Mouse (Mus musculus) hindbrain, embryonic 13.5 days (tissue): ENCODE results near the gene Hnrnph2. TPM values are rescaled to one million over a fixed set of nuclear protein-coding genes. Genes with fewer than 3 reads are reported as not detected.

Experiments
- ATAC-seq: fragments of 200-750 bp; cut with Nextera tagmentation; 2 replicates; pipeline ENCODE4 v1.8.0; 2017; ENCODE audit warnings: moderate TSS enrichment; ENCODE audit not compliant: low FRiP score
- H3K27ac ChIP-seq: fragments of 300-500 bp; sonication (generic); 2 replicates; pipeline ENCODE4 v1.5.1; 2015; ENCODE audit warnings: inconsistent platforms, mild to moderate bottlenecking, moderate library complexity
- H3K27me3 ChIP-seq: fragments of 300-500 bp; sonication (generic); 2 replicates; pipeline ENCODE4 v1.6.1; 2015; ENCODE audit warnings: mild to moderate bottlenecking, inconsistent platforms
- H3K36me3 ChIP-seq: fragments of 300-500 bp; sonication (generic); 2 replicates; pipeline ENCODE4 v1.6.1; 2015; ENCODE audit warnings: mild to moderate bottlenecking, inconsistent platforms
- H3K4me1 ChIP-seq: fragments of 300-500 bp; sonication (generic); replicated peaks from 2 replicates; pipeline ENCODE4 v1.6.1; 2015; ENCODE audit warnings: inconsistent platforms
- H3K4me2 ChIP-seq: fragments of 300-500 bp; sonication (generic); 2 replicates; pipeline ENCODE4 v1.6.1; 2015; ENCODE audit warnings: inconsistent platforms, mild to moderate bottlenecking, moderate library complexity
- H3K4me3 ChIP-seq: fragments of 300-500 bp; sonication (generic); 2 replicates; pipeline ENCODE4 v1.5.1; 2015; ENCODE audit warnings: mild to moderate bottlenecking, inconsistent platforms
- H3K9ac ChIP-seq: fragments of 300-500 bp; sonication (generic); 2 replicates; pipeline ENCODE4 v1.6.1; 2015; ENCODE audit warnings: mild to moderate bottlenecking, inconsistent platforms
- H3K9me3 ChIP-seq: fragments of 300-500 bp; sonication (generic); 2 replicates; pipeline ENCODE4 v1.6.1; 2016; ENCODE audit warnings: inconsistent platforms
- WGBS: fragments of 180-500 bp; shearing (Covaris S2); methylation state at CpG from one replicate; pipeline ENCODE4 v1.1.7; 2015; 5-methylcytosine and 5-hydroxymethylcytosine counted together
- polyA plus RNA-seq: library from polyadenylated mRNA; unstranded; fragments of >200 nt; fragmentation: Nextera tagmentation; extraction: Ambion mirVana; gene quantifications from 2 replicates; pipeline ENCODE4 v1.2.1, GENCODE M21; 2015

Gene Hnrnph2
- polyA plus RNA-seq, 1 experiment from 2014 or later: 170 TPM

DNA sequence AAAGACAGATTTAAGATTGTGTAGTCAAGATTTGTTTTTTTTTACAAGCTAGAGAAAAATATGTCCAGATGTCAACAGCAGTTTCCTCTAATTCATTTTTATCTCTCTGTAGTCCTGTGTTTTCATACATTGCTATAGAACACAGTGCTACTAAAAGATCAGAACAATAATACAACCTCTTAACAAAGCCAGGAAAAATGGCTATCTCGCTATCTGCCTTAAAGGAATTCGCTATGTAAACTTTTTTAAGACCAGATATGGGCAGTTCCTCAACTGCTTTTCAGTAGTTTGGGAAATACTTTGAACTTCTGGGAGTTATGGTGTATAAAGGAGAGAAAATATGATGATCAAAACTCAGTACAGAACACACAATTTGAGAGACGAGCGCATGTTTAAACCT, 22.4 kb downstream of the Hnrnph2 start:
- 92% methylated on average over 4 of the region's 4 CpGs for WGBS
- no peak overlapping the region for H3K27ac ChIP-seq
- no peak overlapping the region for H3K4me3 ChIP-seq
- no peak overlapping the region for H3K4me2 ChIP-seq
- ATAC-seq: no peak
- no peaks in the 10 kb centered on the region for H3K9me3 ChIP-seq
- 0 out of 2 replicates have a peak, but pooled peaks cover 3% of the 10 kb centered on the region for H3K27me3 ChIP-seq
- 0 out of 2 replicates have a peak, but pooled peaks cover 6% of the 10 kb centered on the region for H3K4me1 ChIP-seq
- H3K9ac ChIP-seq: no peak overlapping the region
- H3K36me3 ChIP-seq: no peaks in the 10 kb centered on the region

DNA sequence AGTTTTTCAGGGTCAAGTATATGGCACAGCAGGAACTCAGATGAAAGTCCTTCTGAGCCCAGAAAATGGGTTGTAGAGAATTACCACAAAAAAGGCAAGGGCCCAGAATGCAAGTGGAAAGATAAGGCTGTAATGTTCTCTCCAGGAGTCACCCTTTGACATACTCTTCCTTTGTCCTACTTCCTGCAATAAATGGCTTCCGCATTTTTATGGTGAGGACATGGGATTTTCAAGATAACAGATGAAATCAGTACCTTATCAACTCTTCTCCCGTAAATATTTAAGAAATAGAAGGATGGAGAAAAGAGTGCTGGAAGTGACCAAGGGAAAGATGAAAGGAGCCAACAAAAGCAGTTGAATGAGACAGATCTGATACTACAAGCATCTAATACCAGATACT, 27.2 kb downstream of the Hnrnph2 start:
- H3K9ac ChIP-seq: no peak overlapping the region

DNA sequence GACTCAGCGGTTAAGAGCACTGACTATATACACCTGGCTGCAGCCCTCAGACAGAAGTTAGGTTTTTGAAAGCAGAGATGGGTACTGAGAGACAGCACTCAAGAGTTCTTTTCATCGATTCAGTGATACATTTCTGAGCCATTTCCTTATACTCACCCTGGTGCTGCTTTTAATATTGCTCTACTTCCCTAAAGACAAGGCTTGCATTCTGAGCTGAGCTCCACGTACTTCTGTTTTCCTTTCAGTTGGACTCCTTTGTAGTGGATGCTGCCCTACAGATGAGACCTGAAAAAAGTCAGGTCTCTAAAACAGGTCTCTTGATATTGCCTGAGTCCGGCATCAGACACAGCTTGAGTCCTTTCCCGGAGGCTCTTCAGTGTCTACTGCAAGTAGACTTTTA, 31.7 kb downstream of the Hnrnph2 start:
- ATAC-seq: no peak
- Histone ChIP-seq H3K27ac (no peak overlapping the region), H3K4me3 (no peak overlapping the region), H3K9me3 (no peaks in the 10 kb centered on the region), H3K9ac (no peak overlapping the region), H3K36me3 (no peaks in the 10 kb centered on the region), H3K27me3 (no peaks in the 10 kb centered on the region), H3K4me2 (no peak overlapping the region), H3K4me1 (no peaks in the 10 kb centered on the region)
- WGBS: 95% methylated on average over 5 of the region's 5 CpGs

More for the DNA sequence above, 27.2 kb downstream of the Hnrnph2 start:
- Histone ChIP-seq H3K4me2 (no peak overlapping the region), H3K9me3 (no peaks in the 10 kb centered on the region), H3K27me3 (0 out of 2 replicates have a peak, but pooled peaks cover 3% of the 10 kb centered on the region), H3K27ac (no peak overlapping the region), H3K36me3 (no peaks in the 10 kb centered on the region), H3K4me1 (no peaks in the 10 kb centered on the region), H3K4me3 (no peak overlapping the region)
- ATAC-seq: no peak
- WGBS: 91% methylated on average over 2 of the region's 2 CpGs

DNA sequence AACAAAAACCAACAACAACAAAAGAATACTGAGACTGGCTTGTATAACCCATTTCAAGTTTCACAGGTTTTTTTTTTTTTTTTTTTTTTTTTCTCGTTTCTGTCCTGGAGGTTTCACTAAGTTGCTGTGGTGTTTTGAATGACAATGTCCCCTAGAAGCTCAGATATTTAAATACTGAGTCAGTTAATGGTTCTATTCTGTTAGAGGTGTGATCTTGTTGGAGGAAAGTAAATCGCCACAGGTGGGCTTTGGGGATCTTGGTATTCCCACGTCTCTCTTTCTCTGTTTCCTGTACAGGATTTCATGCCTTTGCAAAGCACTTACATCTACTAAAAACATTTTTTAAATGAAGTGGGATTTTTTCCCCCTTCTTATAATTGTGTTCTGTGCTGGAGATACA, 34.1 kb downstream of the Hnrnph2 start:
- H3K4me3 ChIP-seq: no peak overlapping the region
- no peak for ATAC-seq
- H3K4me1 ChIP-seq: no peaks in the 10 kb centered on the region
- no peaks in the 10 kb centered on the region for H3K27me3 ChIP-seq
- no peak overlapping the region for H3K27ac ChIP-seq
- no peaks in the 10 kb centered on the region for H3K36me3 ChIP-seq
- no peaks in the 10 kb centered on the region for H3K9me3 ChIP-seq
- WGBS: 50% methylated on average over 3 of the region's 3 CpGs
- H3K9ac ChIP-seq: no peak overlapping the region
- no peak overlapping the region for H3K4me2 ChIP-seq

DNA sequence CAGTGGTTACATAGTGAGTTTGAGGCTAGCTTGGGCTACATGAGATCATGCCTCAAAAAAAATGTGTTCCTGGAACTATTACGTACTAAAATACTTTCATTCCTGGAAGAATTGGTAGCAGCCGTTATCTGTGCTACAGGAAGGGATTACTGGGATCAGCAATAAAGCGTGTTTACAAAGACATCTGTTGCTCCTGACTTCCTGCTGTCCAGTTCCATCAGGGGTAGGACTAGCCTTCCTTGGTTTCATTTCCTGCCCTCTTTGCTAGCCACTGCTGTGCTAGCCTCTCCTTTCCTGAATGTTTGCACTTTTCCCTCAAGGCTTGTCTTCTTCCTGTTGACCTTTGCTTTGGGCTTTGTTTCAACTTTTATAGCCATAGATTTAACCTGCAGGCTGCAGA, 34.9 kb downstream of the Hnrnph2 start:
- Histone ChIP-seq H3K9ac (no peak overlapping the region), H3K4me3 (no peak overlapping the region), H3K4me1 (no peaks in the 10 kb centered on the region), H3K9me3 (no peaks in the 10 kb centered on the region), H3K36me3 (no peaks in the 10 kb centered on the region), H3K27ac (no peak overlapping the region), H3K27me3 (no peaks in the 10 kb centered on the region), H3K4me2 (no peak overlapping the region)
- no peak for ATAC-seq
- WGBS: 84% methylated on average over 3 of the region's 3 CpGs

DNA sequence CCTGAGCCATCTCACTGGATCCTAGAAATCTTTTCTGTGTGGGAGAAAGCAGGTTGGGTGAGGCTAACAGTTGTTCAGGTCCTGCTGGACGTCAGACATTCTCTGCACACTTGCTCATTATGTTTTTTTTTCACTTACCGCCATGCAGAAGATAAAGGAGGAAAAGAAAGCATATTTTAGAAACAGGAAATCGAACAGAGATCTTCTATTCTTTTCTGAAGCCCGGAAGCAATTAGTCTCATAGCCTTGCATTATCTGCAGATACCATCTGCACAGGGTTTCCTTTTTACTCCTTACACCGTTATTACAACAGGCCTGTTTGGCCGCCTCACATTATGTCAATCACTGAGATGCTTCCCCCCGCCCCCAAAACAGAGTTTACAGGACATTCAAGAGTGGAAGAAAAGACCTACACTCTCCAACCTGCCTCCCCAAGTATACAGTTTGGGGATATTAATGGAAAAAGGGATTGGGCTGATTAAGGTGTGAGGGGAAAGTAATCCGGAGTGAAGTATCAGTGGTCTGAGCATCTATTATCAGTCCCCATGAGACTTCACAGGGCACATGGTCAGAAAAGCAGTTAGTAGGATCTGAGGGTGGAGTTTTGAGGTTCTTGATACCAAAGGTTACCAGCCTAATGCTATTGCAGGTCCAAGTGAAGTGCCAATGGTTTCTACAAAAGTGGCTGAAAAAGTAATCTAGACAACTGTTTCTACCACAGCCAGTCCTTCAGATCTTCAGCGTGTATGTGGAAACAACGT, 40.2 kb downstream of the Hnrnph2 start:
- Histone ChIP-seq H3K4me3 (no peak overlapping the region), H3K9ac (no peak overlapping the region), H3K27me3 (no peaks in the 10 kb centered on the region), H3K9me3 (no peaks in the 10 kb centered on the region), H3K4me1 (no peaks in the 10 kb centered on the region), H3K27ac (no peak overlapping the region), H3K4me2 (no peak overlapping the region), H3K36me3 (no peaks in the 10 kb centered on the region)
- no peak for ATAC-seq
- WGBS: 72% methylated on average over 10 of the region's 10 CpGs

DNA sequence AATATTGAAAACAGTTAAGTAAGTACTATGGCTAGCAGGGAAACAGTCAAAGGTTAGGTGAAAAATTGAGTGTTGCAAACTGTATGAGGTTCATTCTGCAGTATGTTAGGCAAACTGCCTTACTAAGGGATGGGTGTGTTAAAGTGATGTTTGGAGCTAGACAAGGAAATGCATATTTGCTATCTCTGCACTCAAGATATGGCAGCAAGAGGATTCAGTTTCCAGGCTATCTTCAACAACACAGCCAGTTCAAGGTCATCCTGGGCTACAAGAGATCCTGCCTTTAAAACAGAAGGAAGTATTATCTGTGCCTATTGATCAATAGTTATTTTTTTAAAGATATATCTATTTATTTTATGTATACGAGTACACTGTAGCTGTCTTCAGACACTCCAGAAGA, 45.4 kb downstream of the Hnrnph2 start:
- ATAC-seq: no peak
- no peak overlapping the region for H3K9ac ChIP-seq
- 90% methylated on average over 1 of the region's 1 CpGs for WGBS
- no peaks in the 10 kb centered on the region for H3K4me1 ChIP-seq
- H3K27ac ChIP-seq: no peak overlapping the region
- no peaks in the 10 kb centered on the region for H3K27me3 ChIP-seq
- H3K9me3 ChIP-seq: no peaks in the 10 kb centered on the region
- H3K36me3 ChIP-seq: no peaks in the 10 kb centered on the region
- no peak overlapping the region for H3K4me3 ChIP-seq
- H3K4me2 ChIP-seq: no peak overlapping the region

DNA sequence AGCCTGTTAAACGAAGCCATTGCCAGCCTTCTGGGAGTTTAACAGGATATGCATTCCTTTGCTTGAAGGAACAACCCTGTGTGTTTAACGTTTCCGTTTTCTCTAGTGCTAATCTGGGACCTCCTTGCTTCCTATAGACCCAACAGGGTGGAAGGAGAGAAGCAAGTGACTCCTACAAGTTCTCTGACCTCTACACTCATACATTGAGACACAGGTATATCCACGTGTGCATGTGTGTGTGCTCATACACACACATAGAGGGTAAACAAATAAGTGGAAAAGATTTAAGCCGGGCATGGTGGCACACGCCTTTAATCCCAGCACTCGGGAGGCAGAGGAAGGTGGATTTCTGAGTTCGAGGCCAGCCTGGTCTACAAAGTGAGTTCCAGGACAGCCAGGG, 46.4 kb downstream of the Hnrnph2 start:
- Histone ChIP-seq H3K4me2 (no peak overlapping the region), H3K9me3 (no peaks in the 10 kb centered on the region), H3K27ac (no peak overlapping the region), H3K9ac (no peak overlapping the region), H3K27me3 (no peaks in the 10 kb centered on the region), H3K4me3 (no peak overlapping the region), H3K36me3 (no peaks in the 10 kb centered on the region), H3K4me1 (no peaks in the 10 kb centered on the region)
- WGBS: 77% methylated on average over 8 of the region's 8 CpGs
- no peak for ATAC-seq

DNA sequence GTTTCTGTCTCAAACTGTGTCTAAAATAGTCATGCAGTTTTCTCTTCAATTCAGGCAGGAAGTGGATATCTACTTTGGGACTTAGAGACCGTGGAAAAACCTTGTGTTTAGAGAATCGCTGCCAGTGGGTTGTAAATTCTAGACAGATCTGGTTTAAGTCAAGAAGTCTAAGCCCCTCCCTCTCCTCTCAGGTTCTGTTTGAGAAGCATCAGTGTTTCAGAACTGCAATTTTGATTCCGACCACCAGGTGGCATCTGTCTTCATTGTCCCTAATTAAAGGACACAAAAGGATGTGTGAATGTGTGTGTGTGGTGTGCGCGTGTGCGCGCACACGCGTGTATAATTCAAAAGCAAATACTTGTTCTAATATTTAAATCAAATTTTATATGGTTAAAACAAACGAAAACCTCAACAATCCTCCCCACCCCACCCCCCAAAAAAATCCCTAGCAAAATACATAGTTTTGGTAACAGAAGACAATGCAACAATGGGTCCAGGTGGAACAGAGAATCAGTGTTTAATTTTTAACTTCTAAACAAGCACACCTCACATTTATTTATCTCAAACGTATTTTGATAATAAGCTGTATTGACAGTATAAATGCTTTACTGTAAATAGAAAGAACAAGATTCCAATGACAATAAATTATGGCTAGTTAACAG, 47.2 kb downstream of the Hnrnph2 start:
- H3K27ac ChIP-seq: no peak overlapping the region
- 20% methylated on average over 11 of the region's 11 CpGs for WGBS
- H3K4me3 ChIP-seq: no peak overlapping the region

DNA sequence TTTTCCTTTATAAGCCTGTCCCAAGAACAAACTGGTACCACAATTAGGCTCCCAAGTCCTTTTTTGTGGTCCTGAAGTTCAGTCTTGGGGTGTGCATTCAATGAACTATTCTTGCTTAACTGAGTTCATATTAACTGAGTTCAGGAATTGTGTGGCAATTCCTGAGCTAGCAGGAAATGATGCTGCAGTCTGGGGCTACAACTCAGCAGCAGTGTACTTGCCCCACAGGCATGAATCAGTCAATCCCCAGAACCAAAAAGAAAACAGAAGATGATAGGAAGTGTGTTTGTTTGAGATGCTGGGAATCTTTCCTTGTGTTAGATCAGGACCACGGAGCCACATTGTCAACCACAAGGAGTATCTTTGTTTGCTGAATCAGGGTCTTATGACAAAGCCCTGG, 51.1 kb downstream of the Hnrnph2 start:
- no peak overlapping the region for H3K4me2 ChIP-seq
- no peak overlapping the region for H3K4me3 ChIP-seq
- WGBS: 72% methylated on average over 1 of the region's 1 CpGs
- no peak overlapping the region for H3K9ac ChIP-seq
- no peaks in the 10 kb centered on the region for H3K4me1 ChIP-seq
- ATAC-seq: no peak
- H3K36me3 ChIP-seq: no peaks in the 10 kb centered on the region
- H3K27ac ChIP-seq: no peak overlapping the region
- H3K27me3 ChIP-seq: no peaks in the 10 kb centered on the region
- no peaks in the 10 kb centered on the region for H3K9me3 ChIP-seq

More for the DNA sequence above, 47.2 kb downstream of the Hnrnph2 start:
- H3K36me3 ChIP-seq: no peaks in the 10 kb centered on the region
- ATAC-seq: peak; percentile 68; the same call in 1 of the 2 replicates
- H3K4me1 ChIP-seq: no peaks in the 10 kb centered on the region
- 0 out of 2 replicates have a peak overlapping the region, but pooled peaks have one; percentile 23 for H3K4me2 ChIP-seq
- no peak overlapping the region for H3K9ac ChIP-seq
- no peaks in the 10 kb centered on the region for H3K27me3 ChIP-seq
- H3K9me3 ChIP-seq: no peaks in the 10 kb centered on the region
